Mouse (Mus musculus) ES-E14 (cell line): ENCODE data around the gene Kif21a. TPM values are rescaled to one million over a fixed set of nuclear protein-coding genes. Genes with fewer than 3 reads are reported as not detected.

Experiments
- DNase-seq: peaks from one replicate; pipeline ENCODE4 v3.0.0-alpha.2; 2013; ENCODE audit warnings: low read depth, low spot score
- H3K27ac ChIP-seq: 2 replicates; pipeline ENCODE4 v1.5.1; 2012; ENCODE audit warnings: low read depth, mild to moderate bottlenecking, low read length, moderate library complexity, mixed read lengths; ENCODE audit not compliant: poor library complexity, insufficient read depth, severe bottlenecking
- H3K36me3 ChIP-seq: 2 replicates; pipeline ENCODE4 v1.6.1; 2012; ENCODE audit warnings: mild to moderate bottlenecking, low read length, moderate library complexity, mixed read lengths; ENCODE audit not compliant: control insufficient read depth, poor library complexity, insufficient read depth, severe bottlenecking
- H3K4me1 ChIP-seq, 2 experiments: fragments of 150-350 bp in 1 of 2; sonication (generic) in 1 of 2; 2 replicates each; pipeline ENCODE4 v1.6.1; 2012; ENCODE audit warnings: low read length in 2 of 2, mild to moderate bottlenecking in 1 of 2, mixed read lengths in 1 of 2; ENCODE audit not compliant: control insufficient read depth in 2 of 2, insufficient read depth in 2 of 2, poor library complexity in 1 of 2
- H3K4me3 ChIP-seq, 2 experiments: fragments of 150-350 bp in 1 of 2; sonication (generic) in 1 of 2; 2 replicates each; pipeline ENCODE4 v1.5.1; 2012; ENCODE audit warnings: low read length in 2 of 2, low read depth in 1 of 2, mild to moderate bottlenecking in 1 of 2, mixed read lengths in 1 of 2; ENCODE audit not compliant: insufficient read depth in 1 of 2, poor library complexity in 1 of 2, severe bottlenecking in 1 of 2
- H3K9ac ChIP-seq: 2 replicates; pipeline ENCODE4 v1.6.1; 2012; ENCODE audit warnings: low read depth, mild to moderate bottlenecking, low read length, mixed read lengths; ENCODE audit not compliant: poor library complexity, insufficient read depth, severe bottlenecking
- H3K9me3 ChIP-seq: fragments of 150-350 bp; sonication (generic); 2 replicates; pipeline ENCODE4 v1.6.1; 2012; ENCODE audit warnings: low read depth, mild to moderate bottlenecking, low read length; ENCODE audit not compliant: control insufficient read depth, insufficient read depth
- CHD2 ChIP-seq: IDR thresholded peaks from 2 replicates; pipeline ENCODE4 v1.6.1; 2014; ENCODE audit warnings: mild to moderate bottlenecking, low read depth, low read length, inconsistent platforms
- HCFC1 ChIP-seq: IDR thresholded peaks from 2 replicates; pipeline ENCODE4 v1.6.1; 2012; ENCODE audit warnings: low read length, inconsistent platforms, borderline replicate concordance; ENCODE audit not compliant: insufficient read depth
- MAFK ChIP-seq: IDR thresholded peaks from 2 replicates; pipeline ENCODE4 v1.6.1; 2014; ENCODE audit warnings: mild to moderate bottlenecking, low read depth, low read length, inconsistent platforms; ENCODE audit not compliant: insufficient read depth
- ZC3H11A ChIP-seq: IDR thresholded peaks from 2 replicates; pipeline ENCODE4 v1.6.1; 2012; ENCODE audit warnings: low read depth, mild to moderate bottlenecking, inconsistent platforms, low read length, borderline replicate concordance
- ZNF384 ChIP-seq: IDR thresholded peaks from 2 replicates; pipeline ENCODE4 v1.6.1; 2012; ENCODE audit warnings: low read depth, low read length, inconsistent platforms
- in situ Hi-C, 2 experiments: fragments of 600-800 bp; cut with MboI; formaldehyde crosslinking; loops; one replicate each; pipeline ENCODE4 v1.15.1; 2025; ENCODE audit warnings: low sequenced_read_pairs in 2 of 2, inconsistent platforms in 1 of 2; ENCODE audit not compliant: unreplicated experiment in 2 of 2
- total RNA-seq: library from RNA; depleted of rRNA; stranded (reverse); fragments of 300-350 nt; gene quantifications from 2 replicates; pipeline ENCODE4 v1.2.3, GENCODE M21; 2012

Kif21a gene
- total RNA-seq, 1 experiment: 5.4 TPM

- no peak for TF ChIP-seq MAFK
- TF ChIP-seq HCFC1: no peak
- TF ChIP-seq ZNF384: no peak
- TF ChIP-seq ZC3H11A: no peak
- peak; percentile 47; the same call in 1 of the 2 replicates for TF ChIP-seq CHD2
- Histone ChIP-seq H3K4me1 (peaks cover 3 to 9% of the 10 kb centered on the region in 2 experiments; a peak in 2 of 4 replicates), H3K9ac (no peak overlapping the region), H3K9me3 (no peaks in the 10 kb centered on the region), H3K36me3 (no peaks in the 10 kb centered on the region), H3K27ac (no peak overlapping the region), H3K4me3 (no peak overlapping the region)
- in situ Hi-C loops: no loop called here
- peak; percentile 92 for DNase-seq
These were observed 28.0 kb upstream of the Kif21a start for GRCm38 (mm10) chr15:91077457-91078410.

- no peak for DNase-seq
- Histone ChIP-seq H3K4me3 (no peak overlapping the region), H3K27ac (no peak overlapping the region), H3K4me1 (peaks cover 0 to 4% of the 10 kb centered on the region in 2 experiments; a peak in 1 of 4 replicates), H3K9ac (no peak overlapping the region), H3K36me3 (no peaks in the 10 kb centered on the region), H3K9me3 (no peaks in the 10 kb centered on the region)
- in situ Hi-C loops: no loop called here
- TF ChIP-seq CHD2: no peak
- no peak for TF ChIP-seq ZC3H11A
- no peak for TF ChIP-seq MAFK
- TF ChIP-seq HCFC1: no peak
- no peak for TF ChIP-seq ZNF384
These were observed 22.7 kb upstream of the Kif21a start for GRCm38 (mm10) chr15:91072440-91072839.

GRCm38 (mm10) chr15:91064310-91064826 lies 14.6 kb upstream of the Kif21a start:
- H3K27ac ChIP-seq: no peak overlapping the region
- no peak overlapping the region for H3K9ac ChIP-seq
- no peak for DNase-seq
- H3K36me3 ChIP-seq: no peaks in the 10 kb centered on the region
- TF ChIP-seq ZNF384: no peak
- TF ChIP-seq MAFK: no peak
- TF ChIP-seq ZC3H11A: no peak
- TF ChIP-seq HCFC1: no peak
- TF ChIP-seq CHD2: no peak
- in situ Hi-C loops: no loop called here
- H3K4me3 ChIP-seq: no peak overlapping the region
- no peaks in the 10 kb centered on the region for H3K9me3 ChIP-seq
- no peaks in the 10 kb centered on the region for H3K4me1 ChIP-seq

GRCm38 (mm10) chr15:91063845-91064244 lies 14.1 kb upstream of the Kif21a start:
- Histone ChIP-seq H3K36me3 (no peaks in the 10 kb centered on the region), H3K4me1 (no peaks in the 10 kb centered on the region), H3K4me3 (no peak overlapping the region), H3K9me3 (no peaks in the 10 kb centered on the region), H3K27ac (no peak overlapping the region), H3K9ac (no peak overlapping the region)
- in situ Hi-C loops: no loop called here
- TF ChIP-seq HCFC1 (no peak), MAFK (no peak), CHD2 (no peak), ZC3H11A (no peak), ZNF384 (no peak)
- DNase-seq: no peak
